Mouse (Mus musculus) erythroblast, adult 5-6 weeks (primary cell): Measurements from ENCODE around the gene Entpd6. TPM values are rescaled to one million over a fixed set of nuclear protein-coding genes. Genes with fewer than 3 reads are reported as not detected.

ENCODE experiments used
- ATAC-seq: replicated peaks from 2 replicates; pipeline ENCODE4 v1.8.0; 2016; ENCODE audit warnings: moderate number of reproducible peaks, mild to moderate bottlenecking, moderate TSS enrichment, inconsistent platforms; ENCODE audit not compliant: poor library complexity, low FRiP score, severe bottlenecking
- total RNA-seq, 2 experiments: library from RNA; stranded (forward) in 1 of 2; stranded (reverse) in 1 of 2; fragments of 150-400 nt in 1 of 2; fragments of 200-764, 138-1000 nt in 1 of 2; gene quantifications; 2 replicates each; pipeline versions ENCODE4 v1.2.3 to v1.2.4; 2015 to 2017; ENCODE audit warnings: low replicate concordance in 2 of 2

Entpd6 gene
- total RNA-seq, 2 experiments from 2014 or later, result 2.3 to 2.6 TPM

DNA sequence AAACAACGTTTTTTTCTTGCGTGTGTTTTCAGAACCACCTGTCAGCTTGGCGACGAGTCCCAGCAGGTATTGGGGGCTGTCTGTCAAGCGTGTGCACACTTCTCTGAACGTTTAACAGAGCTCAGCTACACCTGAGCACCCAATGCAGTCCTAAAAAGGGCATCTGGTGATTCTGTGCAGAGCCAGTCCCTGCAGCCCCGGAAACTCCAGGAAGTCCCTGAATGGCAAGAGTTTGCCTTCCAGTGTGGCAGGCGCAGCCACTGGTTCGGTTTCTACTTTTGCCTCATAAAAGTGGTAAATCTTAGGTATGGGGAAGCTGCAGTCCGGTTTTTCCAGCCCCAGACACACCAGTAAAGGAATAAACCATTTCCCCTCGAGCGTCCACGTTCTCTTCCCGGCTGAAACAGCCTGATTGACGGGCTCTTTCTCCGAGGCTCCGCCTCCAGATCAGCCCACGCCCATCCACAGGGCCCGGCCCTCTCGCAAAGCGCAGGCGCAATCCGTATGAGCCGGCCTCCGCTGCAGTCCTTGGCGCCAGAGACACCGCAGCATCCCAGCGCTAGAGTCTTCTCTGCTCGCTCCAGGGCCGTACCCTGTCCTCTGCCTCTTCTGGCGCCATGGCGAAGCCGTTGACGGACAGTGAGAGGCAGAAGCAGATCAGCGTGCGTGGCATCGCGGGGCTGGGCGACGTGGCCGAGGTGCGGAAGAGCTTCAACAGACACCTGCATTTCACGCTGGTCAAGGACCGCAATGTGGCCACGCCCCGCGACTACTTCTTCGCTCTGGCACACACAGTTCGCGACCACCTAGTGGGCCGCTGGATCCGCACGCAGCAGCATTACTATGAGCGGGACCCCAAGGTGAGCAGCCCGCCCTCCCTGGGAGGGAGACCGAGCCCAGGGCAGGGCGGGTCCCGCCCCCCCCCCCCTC, 37.7 kb downstream of the Entpd6 start, which contains the start of gene Pygb:
Gene Pygb (plus strand): TSS at position 485 of the 930 bp plus-strand sequence.
- ATAC-seq, result peak; percentile 99

- ATAC-seq, result no peak
Observed at GRCm38 (mm10) chr2:150787234-150787771, 38.5 kb downstream of the Entpd6 start.

GRCm38 (mm10) chr2:150788768-150789550, 40.1 kb downstream of the Entpd6 start:
- no peak for ATAC-seq

GRCm38 (mm10) chr2:150793320-150793719, 44.5 kb downstream of the Entpd6 start:
- ATAC-seq, result no peak

DNA sequence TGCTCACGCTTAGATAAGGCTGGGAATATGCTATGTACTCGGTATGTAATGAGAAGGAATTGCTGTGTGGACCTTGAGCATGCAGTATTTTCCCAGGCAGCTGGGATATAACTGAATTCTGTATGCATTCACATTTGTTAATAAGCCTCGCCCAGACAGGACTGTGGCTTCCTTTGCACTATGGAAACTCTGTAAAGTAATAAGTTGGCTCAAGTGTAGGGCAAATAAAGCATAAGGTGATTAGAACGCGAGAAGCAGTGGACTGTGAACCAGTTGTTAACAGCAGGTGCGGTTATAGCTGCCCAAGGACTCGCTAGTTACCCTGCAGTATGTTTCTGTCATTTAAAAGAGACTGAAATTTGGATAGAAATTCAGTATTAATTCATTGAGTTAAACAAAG, 49.2 kb downstream of the Entpd6 start:
- ATAC-seq, result no peak

GRCm38 (mm10) chr2:150800616-150801015, 51.8 kb downstream of the Entpd6 start:
- ATAC-seq, result no peak

- no peak for ATAC-seq
Observed at GRCm38 (mm10) chr2:150803035-150803434, 54.2 kb downstream of the Entpd6 start.

GRCm38 (mm10) chr2:150808381-150808780, 59.5 kb downstream of the Entpd6 start:
- ATAC-seq, result no peak

GRCm38 (mm10) chr2:150808812-150809211, 60.0 kb downstream of the Entpd6 start:
- no peak for ATAC-seq

- ATAC-seq, result no peak
Observed at GRCm38 (mm10) chr2:150810603-150811002, 61.8 kb downstream of the Entpd6 start.

DNA sequence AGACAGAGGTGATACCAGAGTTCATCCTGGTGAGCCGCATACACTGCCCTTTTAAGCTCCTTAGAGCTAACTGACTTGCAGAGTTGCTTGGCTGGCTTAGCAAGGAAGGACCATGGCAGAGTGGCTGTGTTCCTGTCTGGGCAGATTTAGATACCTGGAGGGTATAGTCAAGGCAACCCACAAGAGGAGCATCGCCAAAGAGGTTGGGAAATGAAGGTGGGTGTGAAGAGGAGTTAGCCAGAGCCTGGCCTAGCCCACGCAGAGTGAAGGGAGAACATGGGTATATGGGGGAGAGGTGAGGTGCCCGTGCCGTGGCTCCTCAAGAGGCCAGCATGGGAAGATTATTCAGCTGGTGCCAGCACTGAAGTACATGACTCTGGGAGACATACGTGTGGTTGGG, 64.0 kb downstream of the Entpd6 start:
- ATAC-seq, result no peak

DNA sequence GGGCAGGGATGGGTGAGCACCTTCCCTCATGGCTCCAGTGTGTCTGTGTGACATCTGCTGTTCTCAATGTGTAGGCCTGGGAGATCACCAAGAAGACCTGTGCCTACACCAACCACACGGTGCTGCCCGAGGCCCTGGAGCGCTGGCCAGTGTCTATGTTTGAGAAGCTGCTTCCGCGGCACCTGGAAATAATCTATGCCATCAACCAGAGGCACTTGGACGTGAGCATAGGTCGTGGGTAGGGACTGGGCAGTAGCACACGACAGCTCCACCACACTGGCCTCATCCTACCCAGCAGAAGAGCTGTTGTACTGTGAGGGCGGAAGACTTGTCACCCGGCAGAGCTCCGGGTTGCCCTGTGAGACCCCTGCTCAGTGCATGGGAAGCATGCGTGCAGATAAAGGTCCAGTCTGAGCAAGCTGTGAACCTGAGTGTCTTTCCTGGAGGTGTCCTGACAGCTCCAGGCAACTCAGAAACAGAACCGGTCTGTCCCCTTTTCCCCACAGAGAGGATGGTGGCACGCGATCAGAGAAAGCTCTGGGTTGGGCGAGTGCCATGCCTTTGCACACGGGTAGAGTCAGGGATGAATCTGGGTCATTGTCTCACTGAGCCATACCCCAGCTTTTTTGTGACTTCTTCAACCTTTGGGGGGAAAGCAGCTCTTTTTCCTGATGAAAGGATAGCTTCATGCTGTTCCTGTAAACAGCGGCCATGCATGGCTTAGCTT, 68.0 kb downstream of the Entpd6 start:
- no peak for ATAC-seq

DNA sequence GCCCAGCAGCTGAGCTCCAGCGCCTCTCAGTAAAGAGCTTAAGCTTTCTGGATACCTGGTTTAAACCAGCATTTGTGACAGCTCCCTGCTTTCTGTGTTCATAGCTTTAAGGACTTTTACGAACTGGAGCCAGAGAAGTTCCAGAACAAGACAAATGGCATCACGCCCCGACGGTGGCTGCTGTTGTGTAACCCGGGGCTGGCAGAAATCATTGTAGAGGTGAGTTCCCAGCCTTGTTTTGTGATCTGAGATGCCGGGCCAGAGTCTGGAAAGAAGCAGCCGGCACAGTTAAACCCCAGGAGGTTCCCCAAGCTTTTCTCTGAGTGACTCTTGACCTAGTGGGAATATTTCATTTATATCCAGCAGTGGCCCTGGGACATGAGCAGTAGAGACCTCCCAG, 69.9 kb downstream of the Entpd6 start:
- ATAC-seq, result no peak

GRCm38 (mm10) chr2:150820720-150821119, 71.9 kb downstream of the Entpd6 start:
- no peak for ATAC-seq

Other genes with a start within 250 kb of the Entpd6 start
- gene Cst7, start 178.6 kb upstream of the Entpd6 start, total RNA-seq (2015; ENCODE audit: low replicate concordance), result 45.9 and 54.5 TPM in 2 replicates
- 40.1 and 48.2 TPM in 2 replicates for gene Cst7, start 178.6 kb upstream of the Entpd6 start, total RNA-seq (2017; ENCODE audit: low replicate concordance)
- 3.6 and 15.9 TPM in 2 replicates for gene Apmap, start 140.5 kb upstream of the Entpd6 start, total RNA-seq (2015; ENCODE audit: low replicate concordance)
- 14.1 and 20.7 TPM in 2 replicates for gene Apmap, start 140.5 kb upstream of the Entpd6 start, total RNA-seq (2017; ENCODE audit: low replicate concordance)
- gene Acss1, start 80.5 kb upstream of the Entpd6 start, total RNA-seq (2015; ENCODE audit: low replicate concordance), result 6.3 and 12.1 TPM in 2 replicates
- 16.0 and 17.6 TPM in 2 replicates for gene Acss1, start 80.5 kb upstream of the Entpd6 start, total RNA-seq (2017; ENCODE audit: low replicate concordance)
- gene Vsx1, start 59.7 kb upstream of the Entpd6 start, total RNA-seq (2015; ENCODE audit: low replicate concordance), result not detected in 2 replicates
- gene Vsx1, start 59.7 kb upstream of the Entpd6 start, total RNA-seq (2017; ENCODE audit: low replicate concordance), result 0.14 TPM in 1 of 2 replicates, not detected in the other
- 2.1 and 2.3 TPM in 2 replicates for gene Pygb, start 37.7 kb downstream of the Entpd6 start, total RNA-seq (2015; ENCODE audit: low replicate concordance)
- gene Pygb, start 37.7 kb downstream of the Entpd6 start, total RNA-seq (2017; ENCODE audit: low replicate concordance), result 6.6 and 8.8 TPM in 2 replicates
- 14.6 and 26.1 TPM in 2 replicates for gene Abhd12, start 155.7 kb downstream of the Entpd6 start, total RNA-seq (2015; ENCODE audit: low replicate concordance)
- 13.4 and 42.8 TPM in 2 replicates for gene Abhd12, start 155.7 kb downstream of the Entpd6 start, total RNA-seq (2017; ENCODE audit: low replicate concordance)
- 6.0 and 21.3 TPM in 2 replicates for gene Gins1, start 156.4 kb downstream of the Entpd6 start, total RNA-seq (2015; ENCODE audit: low replicate concordance)
- gene Gins1, start 156.4 kb downstream of the Entpd6 start, total RNA-seq (2017; ENCODE audit: low replicate concordance), result 21.1 and 23.8 TPM in 2 replicates